Mouse (Mus musculus) midbrain, embryonic 11.5 days (tissue): ENCODE results near the gene Mucl2. TPM values are rescaled to one million over a fixed set of nuclear protein-coding genes. Genes with fewer than 3 reads are reported as not detected.
"Not testable (repeated sequence)": the region's sequence is repeated elsewhere in the genome, so short reads cannot be mapped to it uniquely, and the experiment has no call there.

Experiments
- ATAC-seq: fragments of 200-750 bp; cut with Nextera tagmentation; 2 replicates; pipeline ENCODE4 v1.8.0; 2017; ENCODE audit warnings: moderate TSS enrichment, moderate library complexity; ENCODE audit not compliant: low FRiP score
- DNase-seq: peaks from one replicate; pipeline ENCODE4 v3.0.0; 2015; ENCODE audit warnings: low spot score; ENCODE audit errors: missing footprints
- H3K27ac ChIP-seq: fragments of 300-500 bp; sonication (generic); 2 replicates; pipeline ENCODE4 v1.5.1; 2014; ENCODE audit warnings: low read depth, low read length
- H3K27me3 ChIP-seq: fragments of 300-500 bp; sonication (generic); 2 replicates; pipeline ENCODE4 v1.6.1; 2014; ENCODE audit warnings: mild to moderate bottlenecking, low read length, moderate library complexity, mixed read lengths; ENCODE audit not compliant: control insufficient read depth, insufficient read depth
- H3K36me3 ChIP-seq: fragments of 300-500 bp; sonication (generic); 2 replicates; pipeline ENCODE4 v1.6.1; 2014; ENCODE audit warnings: mild to moderate bottlenecking, low read length, moderate library complexity, mixed read lengths; ENCODE audit not compliant: control insufficient read depth, insufficient read depth
- H3K4me1 ChIP-seq: fragments of 300-500 bp; sonication (generic); 2 replicates; pipeline ENCODE4 v1.6.1; 2014; ENCODE audit warnings: low read length; ENCODE audit not compliant: control insufficient read depth, insufficient read depth
- H3K4me2 ChIP-seq: fragments of 300-500 bp; sonication (generic); 2 replicates; pipeline ENCODE4 v1.6.1; 2014; ENCODE audit warnings: mild to moderate bottlenecking, moderate library complexity
- H3K4me3 ChIP-seq: fragments of 300-500 bp; sonication (generic); 2 replicates; pipeline ENCODE4 v1.5.1; 2014; ENCODE audit warnings: low read depth, low read length
- H3K9ac ChIP-seq: fragments of 300-500 bp; sonication (generic); 2 replicates; pipeline ENCODE4 v1.6.1; 2014; ENCODE audit warnings: low read length
- H3K9me3 ChIP-seq: fragments of 300-500 bp; sonication (generic); 2 replicates; pipeline ENCODE4 v1.6.1; 2016; ENCODE audit warnings: low read length; ENCODE audit not compliant: control insufficient read depth
- WGBS: fragments of 180-500 bp; shearing (Covaris S2); extraction: QIAGEN DNeasy Blood & Tissue Kit; methylation state at CpG from one replicate; pipeline ENCODE4 v1.1.7; 2014; 5-methylcytosine and 5-hydroxymethylcytosine counted together
- microRNA-seq: library from miRNA; unstranded; fragments of <30 nt; microRNA quantifications from one replicate; pipeline ENCODE4, GENCODE M21; 2017
- polyA plus RNA-seq: library from polyadenylated mRNA; unstranded; fragments of >200 nt; fragmentation: Nextera tagmentation; extraction: Ambion mirVana; gene quantifications from 2 replicates; pipeline ENCODE4 v1.2.1, GENCODE M21; 2014

The Mucl2 gene
- polyA plus RNA-seq, result not detected in 2 replicates

DNA sequence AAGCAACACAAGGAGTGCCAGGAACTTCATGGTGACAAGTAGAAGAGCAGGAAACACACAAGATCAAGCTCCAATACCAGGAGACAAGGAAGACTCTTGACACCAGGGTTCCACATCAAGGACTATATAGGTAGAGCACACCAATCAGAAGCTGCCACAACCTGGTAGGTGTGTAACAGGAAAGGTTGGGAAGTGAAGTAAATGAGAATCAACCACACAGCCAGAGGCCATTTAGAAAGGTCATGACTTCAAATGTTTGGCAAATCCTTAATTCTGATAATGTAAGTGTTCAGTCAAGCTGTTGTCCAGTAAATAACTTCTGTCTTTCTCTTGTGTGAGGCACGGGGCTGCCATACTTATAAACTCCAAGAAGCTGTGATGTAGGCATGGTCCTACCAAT is at the start of gene Mucl2:
Gene Mucl2 (minus strand): TSS at position 101 of the 400 bp plus-strand sequence.
- no peak within 1 kb of the TSS for H3K27ac ChIP-seq
- H3K36me3 ChIP-seq, result no peaks in the 10 kb centered on the region
- no peaks in the 10 kb centered on the region for H3K9me3 ChIP-seq
- ATAC-seq (no peak), DNase-seq (no peak)
- no peak within 1 kb of the TSS for H3K9ac ChIP-seq
- no peaks in the 10 kb centered on the region for H3K4me1 ChIP-seq
- no peak within 1 kb of the TSS for H3K4me2 ChIP-seq
- 85% methylated on average over 1 of the region's 1 CpGs for WGBS
- H3K27me3 ChIP-seq, result no peaks in the 10 kb centered on the region
- no peak within 1 kb of the TSS for H3K4me3 ChIP-seq

DNA sequence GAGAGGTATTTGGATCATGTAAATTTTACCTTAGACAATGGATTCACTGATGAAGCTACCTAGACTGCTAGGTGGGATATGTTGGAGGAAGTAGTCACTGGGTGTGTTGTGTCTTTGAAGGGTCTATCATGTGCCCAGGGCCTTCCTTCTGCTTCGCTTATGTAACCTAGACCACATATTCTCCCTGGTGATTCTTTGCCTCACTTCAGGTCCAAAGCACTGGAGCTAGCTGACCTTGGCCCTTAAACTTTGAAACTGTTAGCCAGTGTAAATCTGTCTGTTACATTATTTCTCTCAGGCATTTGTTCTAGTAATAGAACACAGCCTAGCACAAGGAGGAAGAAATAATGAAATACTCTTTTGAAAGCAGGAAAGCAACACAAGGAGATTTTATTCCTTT is 13.9 kb upstream of the Mucl2 start:
- not testable (repeated sequence) for H3K9me3 ChIP-seq, H3K4me2 ChIP-seq, H3K9ac ChIP-seq, H3K27me3 ChIP-seq, H3K36me3 ChIP-seq, H3K4me3 ChIP-seq, H3K4me1 ChIP-seq, DNase-seq, H3K27ac ChIP-seq, ATAC-seq
- WGBS, result 28% methylated on average over 1 of the region's 1 CpGs

Small RNA genes within 50 kb of the gene (microRNA-seq; reads per million reads assigned to microRNA genes)
- not detected for gene Gm22852

Other genes starting within 250 kb of the Mucl2 start
- not detected in 2 replicates for gene Mucl1, start 143.8 kb downstream of the Mucl2 start, polyA plus RNA-seq